Mouse (Mus musculus): ENCODE measurements around the gene Fam19a4. TPM values are rescaled to one million over a fixed set of nuclear protein-coding genes. Genes with fewer than 3 reads are reported as not detected.
"Not testable (repeated sequence)": the region's sequence is repeated elsewhere in the genome, so short reads cannot be mapped to it uniquely, and the experiment has no call there.

Fam19a4 gene
- polyA plus RNA-seq, 1 experiment from 2014 or later: 0.40 TPM

- WGBS: 59% methylated on average over 5 of the region's 5 CpGs
- no peak for DNase-seq (ENCODE audit: extremely low spot score, low spot score)
Observed at GRCm38 (mm10) chr6:97027110-97027677, 33.0 kb downstream of the Fam19a4 start.

DNA sequence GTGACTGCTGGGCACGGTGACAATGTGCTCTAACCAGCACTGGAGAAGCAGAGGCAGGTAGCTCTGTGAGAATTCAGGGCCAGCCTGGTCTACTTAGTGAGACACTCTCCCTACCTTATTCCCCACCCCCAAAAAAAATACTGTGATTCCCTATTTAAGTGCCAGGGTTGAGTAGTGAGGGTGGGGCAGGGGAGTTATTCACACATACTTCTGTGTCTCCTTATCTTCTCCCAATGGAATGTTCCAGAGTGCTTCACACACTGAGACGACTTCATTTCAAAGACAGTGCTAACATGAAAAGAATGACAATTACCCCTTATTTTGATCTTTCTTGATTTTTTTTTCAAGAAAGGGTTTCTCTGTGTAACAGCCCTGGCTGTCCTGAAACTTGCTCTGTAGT, 40.9 kb downstream of the Fam19a4 start:
- 0 out of 2 replicates have a peak, but pooled peaks cover 6% of the 10 kb centered on the region for H3K4me1 ChIP-seq
- H3K36me3 ChIP-seq (replicated peaks): no peaks in the 10 kb centered on the region
- no peak for DNase-seq (ENCODE audit: extremely low spot score, low spot score)
- H3K27me3 ChIP-seq (ENCODE audit: poor library complexity, severe bottlenecking): 0 out of 2 replicates have a peak, but pooled peaks cover 8% of the 10 kb centered on the region
- H3K27ac ChIP-seq: no peak overlapping the region
- no peaks in the 10 kb centered on the region for H3K9me3 ChIP-seq
- WGBS: 79% methylated on average over 2 of the region's 2 CpGs
- no peak overlapping the region for H3K4me3 ChIP-seq

More at GRCm38 (mm10) chr6:97027110-97027677, 33.0 kb downstream of the Fam19a4 start:
- H3K27me3 ChIP-seq (ENCODE audit: poor library complexity, severe bottlenecking): no peaks in the 10 kb centered on the region
- no peaks in the 10 kb centered on the region for H3K9me3 ChIP-seq
- no peaks in the 10 kb centered on the region for H3K36me3 ChIP-seq (replicated peaks)
- H3K4me1 ChIP-seq: no peaks in the 10 kb centered on the region
- H3K4me3 ChIP-seq: no peak overlapping the region
- H3K27ac ChIP-seq: no peak overlapping the region

DNA sequence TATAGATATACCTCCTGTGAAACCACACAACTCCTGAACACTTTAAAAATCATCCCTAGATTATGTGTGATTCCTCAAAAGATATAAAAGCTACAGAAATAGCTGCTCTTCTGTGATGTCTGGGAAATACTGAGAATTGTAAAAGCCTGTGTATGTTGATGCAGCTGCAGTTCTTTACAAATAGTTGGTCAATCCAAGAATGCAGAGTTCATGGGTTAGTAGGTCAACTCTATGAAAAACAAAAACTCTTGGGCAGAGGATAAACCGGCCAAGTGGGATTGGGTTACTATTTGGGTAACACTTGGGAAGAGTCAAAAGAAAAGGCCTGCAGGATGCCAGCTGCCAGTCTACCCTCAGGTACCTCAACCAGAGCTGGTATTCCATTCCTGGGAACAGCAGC, 43.5 kb downstream of the Fam19a4 start:
- 60% methylated on average over 1 of the region's 1 CpGs for WGBS
- Histone ChIP-seq H3K4me1 (0 out of 2 replicates have a peak, but pooled peaks cover 10% of the 10 kb centered on the region), H3K9me3 (no peaks in the 10 kb centered on the region), H3K27ac (no peak overlapping the region), H3K36me3 (replicated peaks) (no peaks in the 10 kb centered on the region), H3K4me3 (no peak overlapping the region), H3K27me3 (ENCODE audit: poor library complexity, severe bottlenecking) (0 out of 2 replicates have a peak, but pooled peaks cover 8% of the 10 kb centered on the region)
- no peak for DNase-seq (ENCODE audit: extremely low spot score, low spot score)

DNA sequence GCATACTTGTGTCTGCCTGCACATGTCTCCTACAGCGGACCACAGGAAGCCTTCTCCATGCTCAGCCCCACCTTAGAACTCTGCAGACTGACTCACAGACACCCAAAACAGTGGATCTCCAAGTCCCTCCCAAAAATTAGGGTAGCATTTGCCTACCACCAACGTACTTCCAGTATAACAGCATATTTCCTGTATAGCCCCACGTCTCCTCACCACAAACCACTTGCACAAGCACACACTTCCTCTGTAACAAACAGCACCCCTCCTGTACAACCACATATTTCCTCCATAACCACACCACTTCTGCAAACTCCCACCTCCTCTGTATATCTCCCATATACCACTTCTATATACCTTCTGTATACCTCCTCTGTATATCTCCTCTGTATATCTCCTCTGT, 44.2 kb downstream of the Fam19a4 start:
- 83% methylated on average over 3 of the region's 3 CpGs for WGBS
- no peaks in the 10 kb centered on the region for H3K36me3 ChIP-seq (replicated peaks)
- DNase-seq (ENCODE audit: extremely low spot score, low spot score): no peak
- no peaks in the 10 kb centered on the region for H3K9me3 ChIP-seq
- no peak overlapping the region for H3K27ac ChIP-seq
- H3K4me3 ChIP-seq: no peak overlapping the region
- H3K27me3 ChIP-seq (ENCODE audit: poor library complexity, severe bottlenecking): 0 out of 2 replicates have a peak, but pooled peaks cover 8% of the 10 kb centered on the region
- H3K4me1 ChIP-seq: 0 out of 2 replicates have a peak, but pooled peaks cover 10% of the 10 kb centered on the region

DNA sequence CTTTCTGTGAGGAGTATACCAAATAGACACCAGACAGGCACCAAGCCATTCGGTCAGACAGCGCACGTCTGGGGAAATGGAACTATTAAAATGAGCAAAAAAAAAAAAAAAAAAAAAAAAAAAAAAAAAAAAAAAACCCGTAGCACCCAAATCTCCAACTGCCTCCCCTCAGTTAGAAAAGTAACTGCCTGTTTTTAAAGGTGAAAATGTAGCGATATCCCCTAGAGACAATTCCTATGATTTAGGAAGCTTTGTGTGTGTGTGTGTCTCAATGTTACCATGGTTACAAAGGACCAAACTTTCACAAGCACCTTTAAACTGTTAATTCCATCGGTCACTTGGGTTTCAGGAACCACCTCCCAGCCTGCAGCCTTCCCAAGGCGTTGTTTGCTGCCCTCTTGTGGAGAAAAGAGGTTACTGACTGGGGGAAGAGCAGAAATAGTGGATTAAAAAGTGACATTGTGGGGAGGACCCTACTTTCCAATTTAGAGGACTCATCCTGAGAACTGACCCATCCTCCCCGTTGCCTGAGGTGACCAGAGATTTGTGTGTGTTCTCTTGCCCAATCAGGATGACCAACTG, 53.6 kb downstream of the Fam19a4 start:
- no peak overlapping the region for H3K4me3 ChIP-seq
- no peaks in the 10 kb centered on the region for H3K4me1 ChIP-seq
- H3K27me3 ChIP-seq (ENCODE audit: poor library complexity, severe bottlenecking): peaks cover 9% of the 10 kb centered on the region
- WGBS: 49% methylated on average over 8 of the region's 8 CpGs
- H3K27ac ChIP-seq: no peak overlapping the region
- H3K9me3 ChIP-seq: no peaks in the 10 kb centered on the region
- peak; percentile 59 for DNase-seq (ENCODE audit: extremely low spot score, low spot score)
- no peaks in the 10 kb centered on the region for H3K36me3 ChIP-seq (replicated peaks)

DNA sequence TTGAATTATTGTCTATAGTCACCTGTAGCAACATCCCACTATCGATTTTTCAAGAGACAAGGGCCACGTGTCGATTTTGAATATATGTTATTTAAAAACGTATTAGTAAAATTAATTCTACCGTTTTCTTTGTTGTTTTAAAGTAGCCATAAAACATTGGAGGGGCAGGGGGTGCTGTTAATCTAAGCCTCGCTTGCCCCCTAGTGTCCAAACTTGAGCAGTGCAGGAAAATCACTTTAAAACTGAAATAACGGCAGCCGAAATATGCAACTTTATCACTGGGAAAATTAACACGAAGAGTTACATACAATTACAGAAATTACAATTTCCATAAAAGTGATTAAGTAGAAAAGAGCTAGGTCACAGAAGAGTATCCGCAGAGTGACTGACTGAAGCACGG, 55.2 kb downstream of the Fam19a4 start:
- H3K27me3 ChIP-seq (ENCODE audit: poor library complexity, severe bottlenecking): peaks cover 9% of the 10 kb centered on the region
- no peak for DNase-seq (ENCODE audit: extremely low spot score, low spot score)
- H3K4me1 ChIP-seq: no peaks in the 10 kb centered on the region
- WGBS: 29% methylated on average over 11 of the region's 11 CpGs
- H3K4me3 ChIP-seq: no peak overlapping the region
- H3K9me3 ChIP-seq: no peaks in the 10 kb centered on the region
- no peaks in the 10 kb centered on the region for H3K36me3 ChIP-seq (replicated peaks)
- no peak overlapping the region for H3K27ac ChIP-seq

DNA sequence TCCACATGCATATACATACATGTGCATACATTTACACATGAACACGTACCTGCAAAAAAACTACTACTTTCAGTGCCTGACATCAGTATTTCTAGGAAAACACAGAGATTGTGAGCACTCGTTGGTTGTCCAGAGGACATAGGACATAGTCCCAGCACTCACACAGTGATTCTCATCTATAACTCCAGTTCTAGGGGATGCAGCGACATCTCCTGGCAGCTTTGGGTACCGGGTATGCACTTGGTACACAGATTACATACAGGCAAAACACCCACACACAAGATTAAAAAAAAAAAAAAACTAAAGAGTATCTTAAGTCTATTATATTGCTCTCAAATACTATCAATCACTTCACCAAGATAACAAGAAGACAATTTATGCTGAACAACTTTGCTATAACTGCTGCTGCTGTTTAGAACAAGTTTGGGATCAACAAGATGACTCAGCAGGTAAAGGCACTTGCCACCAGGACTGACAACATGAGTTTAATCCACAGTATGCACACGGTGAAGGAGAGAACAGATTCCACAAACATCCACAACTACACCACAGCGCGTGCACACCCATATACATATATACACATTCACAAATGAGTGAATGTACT, 64.6 kb downstream of the Fam19a4 start:
- Histone ChIP-seq H3K4me1 (no peaks in the 10 kb centered on the region), H3K36me3 (replicated peaks) (no peaks in the 10 kb centered on the region), H3K27ac (no peak overlapping the region), H3K9me3 (no peaks in the 10 kb centered on the region), H3K4me3 (no peak overlapping the region), H3K27me3 (ENCODE audit: poor library complexity, severe bottlenecking) (no peaks in the 10 kb centered on the region)
- no peak for DNase-seq (ENCODE audit: extremely low spot score, low spot score)
- WGBS: 90% methylated on average over 7 of the region's 7 CpGs

DNA sequence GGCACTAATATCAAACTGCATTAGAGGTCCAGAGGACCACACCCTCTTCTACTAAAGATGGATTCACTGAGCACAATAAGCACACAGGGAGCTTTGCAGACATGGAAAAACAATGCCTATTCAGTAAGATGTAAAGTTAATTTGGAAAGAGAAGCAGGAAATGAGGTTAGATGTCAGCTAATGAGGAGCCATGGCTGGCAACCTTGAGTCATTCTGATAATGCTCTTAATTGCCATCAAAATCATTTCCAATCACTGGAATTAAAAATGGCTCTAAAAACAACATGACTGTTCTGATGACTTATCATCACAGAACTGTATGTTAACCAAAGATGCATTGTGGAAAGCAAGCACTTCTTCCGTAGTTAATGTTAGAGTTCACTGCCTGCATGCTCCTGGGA, 68.5 kb downstream of the Fam19a4 start:
- WGBS: 93% methylated on average over 1 of the region's 1 CpGs
- DNase-seq (ENCODE audit: extremely low spot score, low spot score): no peak
- no peak overlapping the region for H3K27ac ChIP-seq
- H3K4me3 ChIP-seq: no peak overlapping the region
- no peaks in the 10 kb centered on the region for H3K36me3 ChIP-seq (replicated peaks)
- H3K9me3 ChIP-seq: no peaks in the 10 kb centered on the region
- H3K27me3 ChIP-seq (ENCODE audit: poor library complexity, severe bottlenecking): no peaks in the 10 kb centered on the region
- H3K4me1 ChIP-seq: no peaks in the 10 kb centered on the region

DNA sequence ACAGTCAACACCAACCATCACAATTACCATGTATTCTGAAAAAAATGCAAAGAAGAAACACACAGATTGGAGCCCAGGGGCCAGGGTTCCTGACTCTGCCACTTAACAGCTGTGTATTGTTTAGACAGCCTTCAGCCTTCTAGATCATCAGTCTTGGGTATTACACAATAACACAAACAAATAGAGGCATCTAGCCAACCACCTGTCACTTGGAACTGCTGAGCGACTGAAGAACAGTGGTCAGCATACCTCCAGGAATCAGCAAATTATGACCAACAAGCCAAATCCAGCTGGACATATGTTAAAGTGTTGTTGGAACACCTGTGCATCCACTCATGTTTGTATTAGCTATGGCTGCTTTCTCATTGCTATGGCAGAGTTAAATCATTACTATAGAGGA, 82.7 kb downstream of the Fam19a4 start:
- H3K4me3 ChIP-seq: no peak overlapping the region
- 95% methylated on average over 1 of the region's 1 CpGs for WGBS
- H3K27me3 ChIP-seq (ENCODE audit: poor library complexity, severe bottlenecking): no peaks in the 10 kb centered on the region
- no peak for DNase-seq (ENCODE audit: extremely low spot score, low spot score)
- no peak overlapping the region for H3K27ac ChIP-seq
- no peaks in the 10 kb centered on the region for H3K36me3 ChIP-seq (replicated peaks)
- H3K4me1 ChIP-seq: no peaks in the 10 kb centered on the region
- H3K9me3 ChIP-seq: no peaks in the 10 kb centered on the region

DNA sequence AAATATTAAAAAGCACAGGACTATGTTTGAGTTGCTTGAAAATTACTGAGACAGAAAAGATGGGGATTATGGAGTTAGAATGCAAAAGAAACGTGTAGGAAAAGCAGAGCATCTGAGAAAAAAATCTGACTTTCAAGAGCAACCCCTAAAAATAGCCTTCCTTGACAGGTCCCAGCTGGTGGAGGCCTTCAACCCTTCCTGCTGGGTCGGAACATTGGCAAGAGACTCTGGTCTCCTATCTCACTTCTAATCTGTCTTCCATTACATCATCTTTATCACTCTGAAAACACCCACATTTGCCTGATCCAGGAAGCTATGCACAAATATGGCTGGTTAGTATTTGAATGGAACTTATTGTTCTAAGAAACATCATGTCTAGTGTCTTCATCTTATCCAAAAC, 115.4 kb downstream of the Fam19a4 start:
- no peaks in the 10 kb centered on the region for H3K36me3 ChIP-seq (replicated peaks)
- WGBS: 65% methylated on average over 2 of the region's 2 CpGs
- H3K4me3 ChIP-seq: no peak overlapping the region
- no peak overlapping the region for H3K27ac ChIP-seq
- DNase-seq (ENCODE audit: extremely low spot score, low spot score): no peak
- H3K4me1 ChIP-seq: no peaks in the 10 kb centered on the region
- H3K9me3 ChIP-seq: no peaks in the 10 kb centered on the region
- H3K27me3 ChIP-seq (ENCODE audit: poor library complexity, severe bottlenecking): no peaks in the 10 kb centered on the region

- Histone ChIP-seq H3K9me3 (no peaks in the 10 kb centered on the region), H3K4me3 (no peak overlapping the region), H3K4me1 (no peaks in the 10 kb centered on the region), H3K27ac (no peak overlapping the region), H3K27me3 (ENCODE audit: poor library complexity, severe bottlenecking) (no peaks in the 10 kb centered on the region), H3K36me3 (replicated peaks) (no peaks in the 10 kb centered on the region)
- WGBS: 68% methylated on average over 1 of the region's 1 CpGs
- no peak for DNase-seq (ENCODE audit: extremely low spot score, low spot score)
Observed at GRCm38 (mm10) chr6:96935776-96936175, 124.4 kb downstream of the Fam19a4 start.

DNA sequence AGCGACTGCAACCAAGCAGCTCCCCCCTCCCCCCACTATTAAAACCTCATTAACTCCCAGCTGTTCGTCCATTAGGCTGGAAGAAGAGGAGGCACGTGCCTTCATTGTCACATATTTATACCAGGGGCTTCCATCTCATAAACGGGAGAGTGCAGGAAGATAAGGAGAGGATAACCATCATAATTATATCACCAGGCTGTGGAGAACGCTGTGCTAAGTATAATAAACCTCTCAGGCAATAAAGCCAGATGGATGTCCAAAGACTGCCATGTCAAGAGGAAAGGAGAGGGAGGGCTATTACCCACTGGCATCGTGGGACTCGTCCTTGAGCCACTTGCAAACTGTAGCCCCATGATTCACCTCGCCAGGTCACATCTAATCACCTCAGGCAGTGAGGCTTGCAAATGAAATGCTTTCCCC, 151.1 kb downstream of the Fam19a4 start:
- no peak for DNase-seq (ENCODE audit: extremely low spot score, low spot score)
- Histone ChIP-seq H3K9me3 (no peaks in the 10 kb centered on the region), H3K4me3 (no peak overlapping the region), H3K36me3 (replicated peaks) (no peaks in the 10 kb centered on the region), H3K4me1 (no peaks in the 10 kb centered on the region), H3K27ac (no peak overlapping the region), H3K27me3 (ENCODE audit: poor library complexity, severe bottlenecking) (no peaks in the 10 kb centered on the region)
- 60% methylated on average over 8 of the region's 8 CpGs for WGBS

DNA sequence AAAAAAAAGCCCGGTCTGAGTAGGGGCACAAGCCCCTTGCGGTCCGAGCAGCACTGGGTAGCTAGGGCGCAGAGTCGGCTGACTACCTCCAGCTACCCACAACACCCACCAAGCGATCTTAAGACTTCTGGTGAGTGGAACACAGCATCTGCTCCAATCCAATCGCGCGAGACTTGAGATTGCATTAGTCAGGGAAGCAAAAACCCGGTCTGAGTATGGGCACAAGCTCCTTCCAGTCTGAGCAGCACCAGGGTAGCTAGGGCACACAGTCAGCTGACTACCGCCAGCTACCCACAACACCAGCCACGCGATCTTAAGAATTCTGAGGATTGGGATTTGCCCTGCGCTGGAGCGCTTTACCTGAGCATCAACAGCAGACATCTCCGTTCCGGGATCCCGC, 183.1 kb downstream of the Fam19a4 start:
- not testable (repeated sequence) for H3K4me3 ChIP-seq; H3K36me3 ChIP-seq (replicated peaks); H3K27me3 ChIP-seq (ENCODE audit: poor library complexity, severe bottlenecking); DNase-seq (ENCODE audit: extremely low spot score, low spot score); H3K9me3 ChIP-seq; H3K27ac ChIP-seq; H3K4me1 ChIP-seq
- WGBS: 92% methylated on average over 18 of the region's 18 CpGs
